Mouse (Mus musculus) hindbrain, embryonic 12.5 days (tissue): ENCODE measurements around the gene Herc4. TPM values are rescaled to one million over a fixed set of nuclear protein-coding genes. Genes with fewer than 3 reads are reported as not detected.

Source experiments
- ATAC-seq: fragments of 200-750 bp; cut with Nextera tagmentation; 2 replicates; pipeline ENCODE4 v1.8.0; 2017; ENCODE audit warnings: moderate TSS enrichment; ENCODE audit not compliant: low FRiP score
- H3K27ac ChIP-seq: fragments of 300-500 bp; sonication (generic); 2 replicates; pipeline ENCODE4 v1.5.1; 2016; ENCODE audit warnings: mild to moderate bottlenecking
- H3K27me3 ChIP-seq: fragments of 300-500 bp; sonication (generic); 2 replicates; pipeline ENCODE4 v1.6.1; 2016; ENCODE audit warnings: mild to moderate bottlenecking
- H3K36me3 ChIP-seq: fragments of 300-500 bp; sonication (generic); 2 replicates; pipeline ENCODE4 v1.6.1; 2016; ENCODE audit warnings: mild to moderate bottlenecking
- H3K4me1 ChIP-seq: fragments of 300-500 bp; sonication (generic); 2 replicates; pipeline ENCODE4 v1.6.1; 2016
- H3K4me2 ChIP-seq: fragments of 300-500 bp; sonication (generic); replicated peaks from 2 replicates; pipeline ENCODE4 v1.6.1; 2016; ENCODE audit warnings: mild to moderate bottlenecking
- H3K4me3 ChIP-seq: fragments of 300-500 bp; sonication (generic); 2 replicates; pipeline ENCODE4 v1.5.1; 2016; ENCODE audit warnings: mild to moderate bottlenecking
- H3K9ac ChIP-seq: fragments of 300-500 bp; sonication (generic); 2 replicates; pipeline ENCODE4 v1.6.1; 2016; ENCODE audit warnings: mild to moderate bottlenecking, moderate library complexity
- H3K9me3 ChIP-seq: fragments of 300-500 bp; sonication (generic); replicated peaks from 2 replicates; pipeline ENCODE4 v1.6.1; 2016; ENCODE audit warnings: mild to moderate bottlenecking
- WGBS: fragments of 180-500 bp; shearing (Covaris S2); methylation state at CpG from one replicate; pipeline ENCODE4 v1.1.7; 2016; 5-methylcytosine and 5-hydroxymethylcytosine counted together
- polyA plus RNA-seq: library from polyadenylated mRNA; unstranded; fragments of >200 nt; fragmentation: Nextera tagmentation; extraction: Ambion mirVana; gene quantifications from 2 replicates; pipeline ENCODE4 v1.2.1, GENCODE M21; 2016

Gene Herc4
- 40.9 and 47.1 TPM in 2 replicates for polyA plus RNA-seq

DNA sequence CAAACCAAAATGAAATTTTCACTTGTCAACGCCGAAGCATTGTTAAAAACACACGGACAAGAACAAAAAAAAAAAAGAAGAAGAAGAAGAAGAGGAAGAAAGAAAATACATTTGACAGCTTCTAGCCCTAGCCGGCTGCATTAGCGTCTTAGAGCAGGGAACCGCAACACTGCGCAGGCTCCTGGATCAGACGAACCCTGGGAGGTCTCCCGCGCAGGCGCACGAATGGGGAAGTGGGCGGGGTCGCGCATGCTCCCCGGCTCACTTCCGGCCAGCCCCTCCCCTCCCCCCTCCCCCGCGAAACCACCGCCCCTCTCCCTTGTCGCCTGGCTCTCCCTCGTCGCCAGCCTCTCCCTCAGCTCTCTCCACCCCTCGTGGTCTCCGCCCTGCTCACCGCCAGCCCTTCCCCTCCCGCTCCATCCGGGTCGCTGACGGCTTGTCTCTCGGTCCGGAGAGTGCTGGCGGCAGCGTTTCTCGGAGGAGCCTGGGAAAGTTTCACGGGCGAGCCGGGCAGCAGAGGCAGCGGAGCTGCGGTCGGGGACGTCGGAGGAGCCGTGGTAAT is at the start of gene Herc4:
Herc4 (plus strand) TSS at position 318 of the 562 bp plus-strand sequence.
- Histone ChIP-seq H3K4me2 (peak within 1 kb of the TSS; percentile 65), H3K4me3 (peak within 1 kb of the TSS; percentile 94), H3K9ac (peak within 1 kb of the TSS; percentile 91), H3K9me3 (no peaks in the 10 kb centered on the region), H3K27ac (peak within 1 kb of the TSS; percentile 95), H3K27me3 (no peaks in the 10 kb centered on the region), H3K4me1 (peaks cover 18% of the 10 kb centered on the region), H3K36me3 (no peaks in the 10 kb centered on the region)
- ATAC-seq, result peak; percentile 99
- WGBS, result 0% methylated on average over 34 of the region's 44 CpGs

DNA sequence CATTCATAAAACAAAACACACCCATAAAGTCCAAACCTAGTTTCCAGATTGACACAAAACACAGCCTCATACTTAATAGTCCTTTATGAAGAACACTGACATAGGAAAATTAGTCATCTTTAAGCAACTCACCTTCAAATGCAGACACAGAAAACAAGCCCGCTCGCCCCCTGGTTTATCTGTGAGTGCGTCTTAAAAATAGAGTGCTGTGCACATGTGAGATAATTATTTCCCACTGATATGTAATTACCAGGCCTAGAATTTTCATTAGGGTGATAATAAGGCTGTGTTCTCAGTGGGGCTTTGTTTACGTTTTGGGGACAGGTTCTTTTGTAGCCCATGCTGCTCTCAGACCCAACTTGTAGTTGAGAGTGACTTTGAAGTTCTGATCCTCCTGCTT is 44.6 kb upstream of the Herc4 start:
- Histone ChIP-seq H3K9ac (no peak overlapping the region), H3K4me1 (no peaks in the 10 kb centered on the region), H3K9me3 (no peaks in the 10 kb centered on the region), H3K4me2 (no peak overlapping the region), H3K36me3 (no peaks in the 10 kb centered on the region), H3K27me3 (no peaks in the 10 kb centered on the region), H3K27ac (no peak overlapping the region), H3K4me3 (no peak overlapping the region)
- WGBS, result 89% methylated on average over 4 of the region's 4 CpGs
- no peak for ATAC-seq

DNA sequence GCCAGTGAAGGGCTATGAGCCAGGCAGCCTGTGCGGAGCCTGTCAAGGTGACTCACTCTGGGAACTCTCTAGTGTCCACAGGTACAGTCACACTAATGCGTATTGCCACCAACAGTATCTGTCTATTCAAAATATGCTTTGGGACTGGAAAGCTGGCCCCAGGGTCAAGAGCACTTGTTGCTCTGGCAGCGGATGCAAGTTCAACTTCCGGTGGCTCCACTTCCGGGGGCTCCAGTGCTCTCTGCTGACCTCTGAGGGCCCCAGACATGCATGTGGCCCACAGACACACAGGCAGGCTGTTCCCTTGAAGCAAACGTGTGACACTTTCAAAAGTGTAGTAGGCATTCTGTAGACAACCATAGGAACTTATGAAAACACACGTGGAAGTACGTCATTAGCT is 42.1 kb upstream of the Herc4 start:
- no peak for ATAC-seq
- no peak overlapping the region for H3K9ac ChIP-seq
- WGBS, result 77% methylated on average over 8 of the region's 8 CpGs

DNA sequence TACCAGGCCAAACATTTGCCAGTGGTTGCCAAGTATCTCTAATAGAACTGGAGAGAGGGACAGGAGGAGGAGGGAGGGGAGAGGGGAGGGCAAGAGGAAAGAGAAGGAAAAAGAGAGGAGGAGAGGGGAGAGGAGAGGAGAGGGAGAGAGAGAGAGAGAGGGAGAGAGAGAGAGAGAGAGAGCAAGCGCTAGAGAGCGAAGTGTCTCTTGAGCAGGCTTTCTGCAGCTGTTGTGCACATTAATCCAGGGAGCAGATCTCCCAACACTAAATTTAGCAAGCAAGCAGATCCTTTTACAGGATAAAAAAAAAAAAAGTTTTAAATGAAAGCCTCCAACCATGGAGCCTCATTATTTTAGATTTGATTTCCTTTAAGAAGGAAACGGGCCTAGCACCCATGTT is 40.6 kb upstream of the Herc4 start:
- H3K27ac ChIP-seq, result no peak overlapping the region
- H3K36me3 ChIP-seq, result no peaks in the 10 kb centered on the region
- no peaks in the 10 kb centered on the region for H3K27me3 ChIP-seq
- no peak for ATAC-seq
- H3K9ac ChIP-seq, result no peak overlapping the region
- 84% methylated on average over 3 of the region's 3 CpGs for WGBS
- no peak overlapping the region for H3K4me3 ChIP-seq
- no peak overlapping the region for H3K4me2 ChIP-seq
- no peaks in the 10 kb centered on the region for H3K4me1 ChIP-seq
- H3K9me3 ChIP-seq, result no peaks in the 10 kb centered on the region

More for the DNA sequence above, 42.1 kb upstream of the Herc4 start:
- no peak overlapping the region for H3K4me2 ChIP-seq
- no peak overlapping the region for H3K4me3 ChIP-seq
- no peaks in the 10 kb centered on the region for H3K27me3 ChIP-seq
- H3K9me3 ChIP-seq, result no peaks in the 10 kb centered on the region
- no peak overlapping the region for H3K27ac ChIP-seq
- no peaks in the 10 kb centered on the region for H3K4me1 ChIP-seq
- H3K36me3 ChIP-seq, result no peaks in the 10 kb centered on the region

DNA sequence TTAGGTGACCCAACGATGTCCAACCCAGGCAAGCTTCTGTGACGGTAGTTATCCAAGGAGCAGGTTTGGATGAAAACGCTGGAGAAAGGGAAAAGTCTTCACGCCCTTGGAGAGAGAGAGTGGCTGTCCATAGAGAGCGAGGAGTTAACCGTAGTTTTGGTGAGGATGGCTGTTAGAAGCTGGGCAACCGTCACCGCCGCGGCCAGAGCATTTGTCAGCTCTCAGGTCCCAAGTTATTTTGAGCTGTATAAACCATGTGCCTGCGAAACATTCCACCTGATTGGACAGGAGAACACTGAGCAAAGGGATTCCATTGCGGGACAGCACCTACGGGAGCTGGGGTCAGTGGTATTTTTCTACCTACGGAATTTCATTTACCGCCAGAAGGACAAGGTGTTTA is 39.9 kb upstream of the Herc4 start, which contains the start of gene Mypn:
Mypn (minus strand) TSS at position 225 of the 400 bp plus-strand sequence.
- H3K27me3 ChIP-seq, result no peaks in the 10 kb centered on the region
- 89% methylated on average over 15 of the region's 15 CpGs for WGBS
- no peaks in the 10 kb centered on the region for H3K9me3 ChIP-seq
- no peak for ATAC-seq
- no peak within 1 kb of the TSS for H3K9ac ChIP-seq
- no peak within 1 kb of the TSS for H3K4me3 ChIP-seq
- no peak within 1 kb of the TSS for H3K27ac ChIP-seq
- H3K36me3 ChIP-seq, result no peaks in the 10 kb centered on the region
- no peaks in the 10 kb centered on the region for H3K4me1 ChIP-seq
- H3K4me2 ChIP-seq, result no peak within 1 kb of the TSS

DNA sequence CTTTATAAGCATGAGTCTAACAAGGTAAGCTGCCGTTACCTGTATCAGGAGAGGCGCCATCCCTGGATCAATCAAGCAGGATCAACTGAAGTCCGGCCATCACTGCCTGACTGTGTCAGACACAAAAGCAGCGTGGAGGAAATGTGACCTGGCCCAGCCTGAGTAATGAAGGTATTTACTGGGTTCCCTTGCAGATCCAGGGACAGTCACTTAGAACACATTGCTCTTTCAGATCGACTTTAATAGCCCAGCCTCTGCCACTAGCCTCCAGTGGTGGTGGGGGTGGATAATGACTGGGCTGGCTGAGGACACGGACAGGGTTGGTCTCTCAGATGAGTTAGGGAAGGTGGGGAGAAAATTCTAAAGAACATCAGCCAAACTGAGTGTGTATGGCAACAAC is 34.7 kb upstream of the Herc4 start:
- Histone ChIP-seq H3K27me3 (no peaks in the 10 kb centered on the region), H3K9me3 (no peaks in the 10 kb centered on the region), H3K4me2 (no peak overlapping the region), H3K36me3 (no peaks in the 10 kb centered on the region), H3K9ac (no peak overlapping the region), H3K27ac (no peak overlapping the region), H3K4me1 (no peaks in the 10 kb centered on the region), H3K4me3 (no peak overlapping the region)
- no peak for ATAC-seq
- 74% methylated on average over 6 of the region's 6 CpGs for WGBS

DNA sequence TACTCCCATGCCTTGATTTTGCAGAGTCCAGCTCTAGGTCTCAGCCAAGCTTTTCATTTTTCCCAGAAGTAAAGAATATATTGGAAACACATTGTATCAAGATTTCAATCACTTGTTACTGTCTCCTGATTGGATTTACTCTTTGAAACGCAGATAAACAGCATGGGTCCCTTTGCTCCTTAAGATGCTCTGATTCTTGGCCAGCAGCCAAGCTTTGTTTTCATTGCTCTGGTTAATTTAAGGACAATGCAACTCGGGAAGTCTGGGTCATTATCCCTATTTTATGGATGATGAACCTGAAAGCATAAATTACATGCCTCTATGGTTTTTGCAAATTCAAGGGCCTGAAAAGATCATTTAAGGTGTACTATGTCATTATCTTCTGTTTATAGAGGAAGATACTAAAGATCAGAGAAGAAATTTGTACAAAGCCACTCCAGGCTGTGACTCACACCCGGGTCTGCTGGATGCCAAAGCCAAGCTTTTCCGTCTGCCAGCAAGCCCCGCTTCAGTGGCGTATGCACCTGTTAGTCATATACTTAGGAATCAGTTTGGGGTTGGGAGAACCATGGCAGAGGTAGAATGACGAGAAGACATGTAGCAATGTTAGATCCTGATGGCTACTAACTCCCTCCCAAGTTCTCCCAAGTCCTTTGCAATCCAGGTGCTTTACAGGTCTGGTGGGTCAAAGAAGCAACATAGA is 22.4 kb upstream of the Herc4 start:
- H3K4me1 ChIP-seq, result no peaks in the 10 kb centered on the region
- ATAC-seq, result no peak
- no peak overlapping the region for H3K4me3 ChIP-seq
- no peak overlapping the region for H3K9ac ChIP-seq
- H3K27ac ChIP-seq, result no peak overlapping the region
- 61% methylated on average over 7 of the region's 7 CpGs for WGBS
- H3K36me3 ChIP-seq, result no peaks in the 10 kb centered on the region
- no peak overlapping the region for H3K4me2 ChIP-seq
- H3K27me3 ChIP-seq, result no peaks in the 10 kb centered on the region
- no peaks in the 10 kb centered on the region for H3K9me3 ChIP-seq

DNA sequence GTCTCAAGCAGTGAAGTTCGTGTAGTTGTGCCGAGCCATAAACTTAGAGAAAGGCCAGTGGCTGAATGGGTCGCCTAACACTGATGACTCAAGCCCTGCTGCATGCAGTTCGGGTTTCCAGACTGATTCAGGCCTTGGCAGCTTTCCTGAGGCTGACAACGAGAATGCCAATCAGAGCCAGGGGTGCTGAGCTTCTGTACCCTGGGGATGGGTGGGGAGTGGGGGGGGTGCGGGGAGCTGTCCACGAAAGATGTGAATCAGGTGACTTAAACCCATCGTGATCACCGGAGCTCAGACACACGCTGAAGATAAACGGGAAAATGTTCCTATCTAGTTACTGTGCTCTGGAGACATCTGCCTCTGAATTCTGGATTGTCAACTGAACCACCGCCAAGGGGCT is 19.3 kb upstream of the Herc4 start:
- no peak overlapping the region for H3K4me3 ChIP-seq
- no peak overlapping the region for H3K4me2 ChIP-seq
- H3K4me1 ChIP-seq, result no peaks in the 10 kb centered on the region
- no peaks in the 10 kb centered on the region for H3K27me3 ChIP-seq
- no peaks in the 10 kb centered on the region for H3K9me3 ChIP-seq
- no peaks in the 10 kb centered on the region for H3K36me3 ChIP-seq
- no peak for ATAC-seq
- H3K27ac ChIP-seq, result no peak overlapping the region
- H3K9ac ChIP-seq, result no peak overlapping the region
- 80% methylated on average over 12 of the region's 12 CpGs for WGBS

DNA sequence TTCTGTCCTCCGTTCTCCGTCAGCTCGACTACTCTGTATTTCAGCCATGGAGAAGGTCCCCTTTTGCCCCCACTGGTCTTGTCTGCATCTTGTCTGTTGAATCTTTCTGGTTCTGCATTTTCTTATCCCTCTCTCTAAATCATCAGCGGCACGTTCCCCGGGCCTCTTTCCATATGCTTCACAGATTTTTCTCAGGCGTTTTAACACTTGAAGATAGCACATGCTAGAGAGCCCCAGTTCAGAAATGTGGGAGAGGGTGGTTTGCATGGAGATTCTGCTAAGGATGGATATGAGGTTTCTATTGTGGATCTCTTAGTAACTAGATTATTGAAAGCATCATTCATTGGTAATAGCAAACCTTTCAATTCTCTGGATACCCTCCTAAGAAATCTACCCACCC is 13.3 kb upstream of the Herc4 start:
- Histone ChIP-seq H3K9me3 (no peaks in the 10 kb centered on the region), H3K4me3 (no peak overlapping the region), H3K9ac (no peak overlapping the region), H3K36me3 (no peaks in the 10 kb centered on the region), H3K27me3 (no peaks in the 10 kb centered on the region), H3K4me1 (no peaks in the 10 kb centered on the region), H3K27ac (no peak overlapping the region), H3K4me2 (no peak overlapping the region)
- no peak for ATAC-seq
- 82% methylated on average over 7 of the region's 7 CpGs for WGBS

DNA sequence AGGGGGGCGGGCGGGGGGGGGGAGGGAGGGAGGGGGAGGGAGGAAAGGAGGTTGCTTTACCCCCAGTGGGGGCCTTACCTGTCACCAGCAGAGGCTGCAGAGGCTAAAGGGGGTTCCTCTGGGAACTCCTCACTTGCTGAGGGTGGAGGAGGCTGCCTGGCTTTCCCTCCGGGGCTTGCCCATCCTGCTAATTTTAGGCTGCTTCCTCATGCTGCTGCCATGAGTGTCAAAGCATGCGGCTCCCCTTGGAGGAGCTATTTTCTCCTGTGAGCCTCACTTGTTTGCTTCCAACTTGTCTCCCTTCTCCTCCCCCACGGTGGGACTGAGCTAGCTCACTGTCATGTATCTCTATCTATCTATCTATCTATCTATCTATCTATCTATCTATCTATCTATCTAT is 12.8 kb upstream of the Herc4 start:
- ATAC-seq, result no peak
- Histone ChIP-seq H3K9ac (no peak overlapping the region), H3K27me3 (no peaks in the 10 kb centered on the region), H3K9me3 (no peaks in the 10 kb centered on the region), H3K27ac (no peak overlapping the region), H3K4me2 (no peak overlapping the region), H3K4me1 (no peaks in the 10 kb centered on the region), H3K4me3 (no peak overlapping the region), H3K36me3 (no peaks in the 10 kb centered on the region)
- WGBS, result 61% methylated on average over 3 of the region's 5 CpGs

DNA sequence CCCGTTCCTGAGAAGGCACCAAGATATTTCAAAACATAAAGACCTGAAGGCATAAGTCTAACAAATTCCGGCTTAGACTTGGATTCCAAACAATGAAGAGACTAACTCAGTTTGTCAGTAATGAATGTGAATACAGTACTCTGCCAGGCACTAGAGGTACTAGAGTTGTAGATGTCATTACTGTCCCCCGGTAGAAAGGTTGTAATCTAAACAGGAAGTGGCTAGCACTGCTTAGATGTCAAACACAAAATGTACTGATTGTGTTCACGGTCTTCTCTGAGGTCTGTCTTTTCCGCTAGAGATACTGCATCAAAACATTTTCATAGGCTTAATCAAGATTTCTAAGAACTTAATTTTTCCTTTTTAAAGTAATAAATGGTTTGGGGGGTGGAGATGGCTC is 12.0 kb upstream of the Herc4 start:
- no peak for ATAC-seq
- Histone ChIP-seq H3K27me3 (no peaks in the 10 kb centered on the region), H3K36me3 (no peaks in the 10 kb centered on the region), H3K4me3 (no peak overlapping the region), H3K4me1 (no peaks in the 10 kb centered on the region), H3K9me3 (no peaks in the 10 kb centered on the region), H3K9ac (no peak overlapping the region), H3K4me2 (no peak overlapping the region), H3K27ac (no peak overlapping the region)
- WGBS, result 82% methylated on average over 5 of the region's 5 CpGs

DNA sequence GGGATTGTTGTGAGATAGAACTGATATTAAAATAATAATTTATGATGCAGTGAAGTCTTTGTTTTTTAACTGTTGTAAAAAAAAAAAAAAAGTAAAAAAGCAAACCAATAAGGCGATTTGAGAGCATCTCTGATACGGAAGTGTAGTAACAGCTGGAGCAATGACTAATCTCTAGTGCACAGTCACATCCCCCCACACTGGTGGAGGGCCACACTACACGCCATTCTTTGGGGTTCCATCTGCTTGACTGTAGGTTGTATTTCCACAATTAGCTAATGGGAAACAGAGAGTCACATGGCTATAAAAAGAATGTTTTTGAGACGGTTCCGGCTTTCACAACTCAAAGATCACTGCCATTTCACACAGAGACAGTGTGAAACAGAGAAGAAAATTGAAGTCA is 9.5 kb upstream of the Herc4 start:
- Histone ChIP-seq H3K9ac (no peak overlapping the region), H3K27ac (no peak overlapping the region), H3K27me3 (no peaks in the 10 kb centered on the region), H3K4me1 (no peaks in the 10 kb centered on the region), H3K4me3 (no peak overlapping the region), H3K36me3 (no peaks in the 10 kb centered on the region), H3K4me2 (no peak overlapping the region), H3K9me3 (no peaks in the 10 kb centered on the region)
- ATAC-seq, result no peak
- WGBS, result 88% methylated on average over 5 of the region's 5 CpGs

DNA sequence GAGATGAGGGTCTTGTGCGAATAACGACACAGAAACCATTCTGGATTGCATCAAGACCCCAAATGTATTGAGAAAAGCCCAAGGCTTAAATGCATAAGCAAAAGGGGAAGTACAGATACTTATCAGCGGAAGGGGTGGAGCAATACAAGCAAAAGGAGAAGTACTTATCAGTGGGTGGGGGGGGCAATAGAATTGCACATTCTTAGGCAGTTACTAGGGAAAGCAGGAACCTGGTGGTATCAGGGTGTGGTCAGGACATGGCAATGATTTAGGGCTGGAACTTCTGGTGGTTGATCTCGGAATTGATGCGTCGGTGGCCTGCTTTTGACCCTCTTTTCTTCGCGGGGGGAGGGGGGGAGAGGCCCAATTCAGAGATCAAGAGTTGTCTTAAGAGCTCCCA is 7.7 kb upstream of the Herc4 start:
- Histone ChIP-seq H3K4me3 (no peak overlapping the region), H3K9ac (no peak overlapping the region), H3K27ac (no peak overlapping the region), H3K4me1 (no peaks in the 10 kb centered on the region), H3K9me3 (no peaks in the 10 kb centered on the region), H3K27me3 (no peaks in the 10 kb centered on the region), H3K4me2 (no peak overlapping the region), H3K36me3 (no peaks in the 10 kb centered on the region)
- 82% methylated on average over 7 of the region's 8 CpGs for WGBS
- no peak for ATAC-seq
